1 mouse cellular context compared by ENCODE assay signal in genomic region chr2:23067552-23068369, GRCm38 (mm10).
TF ChIP-seq lines count a peak whose summit lies in the region.

Gene Acbd5, plus strand, starts transcription at chr2:23068167.

TF ChIP-seq in MEL, 35 proteins besides CTCF, POLR2A, EP300 and RAD21 (continued from another document):
- TF ChIP-seq NELFE (IDR thresholded peaks at IDR 0.05; ENCODE audit: low read depth, low read length) (peak; percentile 97), ETS1 (IDR thresholded peaks at IDR 0.05; ENCODE audit: low read depth, low read length) (no peak; the same call in 1 of the 2 replicates), ZKSCAN1 (IDR thresholded peaks at IDR 0.05; ENCODE audit: low read depth, low read length) (no peak), JUND (IDR thresholded peaks at IDR 0.05; ENCODE audit: low read depth, low read length) (no peak)
